Mouse (Mus musculus): ENCODE measurements around the gene Gphn.

DNA sequence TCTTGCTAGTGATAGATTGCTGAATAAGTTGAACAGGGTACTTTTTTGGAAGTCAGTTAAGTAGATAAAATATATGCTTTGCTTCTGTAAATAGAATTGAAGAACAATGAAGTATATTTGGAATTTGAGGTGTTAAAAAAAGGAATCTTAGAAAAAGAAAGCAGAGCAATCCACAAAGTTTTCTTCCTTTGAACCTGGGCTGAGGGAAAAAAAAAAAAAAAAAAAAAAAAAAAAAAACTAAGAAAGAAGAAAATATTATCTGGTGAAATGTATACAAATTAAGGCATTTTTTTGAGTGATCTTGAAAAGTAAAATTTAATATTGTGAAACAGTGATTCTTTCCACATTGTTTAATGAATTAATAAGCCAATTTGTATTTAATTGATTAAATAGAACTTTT, 6.4 kb downstream of the Gphn start:
- TF ChIP-seq CTCF (conservative IDR thresholded peaks at IDR 0.05 in 1 of 2, IDR thresholded peaks at IDR 0.05 in 1 of 2; ENCODE audit: low read depth in 2 of 2, low read length in 2 of 2), result no peak
- no peak for TF ChIP-seq MAFK (IDR thresholded peaks at IDR 0.05; ENCODE audit: insufficient replicate concordance, low read length)
- TF ChIP-seq EP300 (IDR thresholded peaks at IDR 0.05; ENCODE audit: low read length), result no peak
- no peak for TF ChIP-seq MEF2A (IDR thresholded peaks at IDR 0.05; ENCODE audit: borderline replicate concordance, low read depth, low read length)
- no peak for TF ChIP-seq POLR2A (IDR thresholded peaks at IDR 0.05; ENCODE audit: low read depth, low read length)
- TF ChIP-seq MAX (IDR thresholded peaks at IDR 0.05; ENCODE audit: low read length), result no peak
- TF ChIP-seq RAD21 (IDR thresholded peaks at IDR 0.05; ENCODE audit: low read depth, low read length), result no peak
